Mouse (Mus musculus): ENCODE results near the gene Runx1. TPM values are rescaled to one million over a fixed set of nuclear protein-coding genes. Genes with fewer than 3 reads are reported as not detected.

The Runx1 gene
- polyA plus RNA-seq, 1 experiment: 38.8 TPM

DNA sequence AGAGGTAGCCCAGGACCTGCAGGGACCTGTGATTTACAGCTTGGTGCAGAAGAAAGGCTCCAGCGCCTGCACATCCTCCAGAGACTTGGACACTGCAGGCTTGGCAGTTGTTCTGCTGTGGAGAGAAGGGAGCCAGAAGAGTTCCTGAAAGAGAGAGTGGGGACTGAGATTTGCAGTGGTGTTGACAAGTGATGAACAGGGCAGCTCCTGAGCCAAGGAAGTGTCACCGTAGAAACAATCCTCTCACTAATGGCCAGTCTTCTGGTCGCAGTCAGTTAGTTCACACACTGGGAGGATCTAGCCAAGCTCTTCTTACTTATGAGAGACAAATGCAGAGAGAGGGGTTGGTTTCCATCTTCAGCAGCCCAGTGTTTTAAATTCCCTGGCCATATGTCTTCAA is 24.5 kb upstream of the Runx1 start:
- Histone ChIP-seq H3K4me3 (no peak overlapping the region), H3K27me3 (ENCODE audit: control insufficient read depth, insufficient read depth, insufficient read length) (no peaks in the 10 kb centered on the region), H3ac (ENCODE audit: control insufficient read depth, insufficient read length) (no peak overlapping the region), H3K79me2 (ENCODE audit: control insufficient read depth, insufficient read depth) (no peaks in the 10 kb centered on the region), H3K36me3 (ENCODE audit: control insufficient read depth, insufficient read depth) (no peaks in the 10 kb centered on the region), H3K4me2 (ENCODE audit: low read depth) (no peak overlapping the region)
- TF ChIP-seq CEBPB (IDR thresholded peaks at IDR 0.05; ENCODE audit: insufficient read depth, poor library complexity, severe bottlenecking): no peak
- TF ChIP-seq POLR2A (IDR thresholded peaks at IDR 0.05; ENCODE audit: insufficient read length, low read depth): no peak
- TF ChIP-seq TCF3 (IDR thresholded peaks at IDR 0.05; ENCODE audit: insufficient read length, low read depth): no peak
- TF ChIP-seq E2F4 (IDR thresholded peaks at IDR 0.05; ENCODE audit: insufficient read depth): no peak
- no peak for TF ChIP-seq MYOG (IDR thresholded peaks at IDR 0.05; ENCODE audit: control insufficient read depth in 1 of 3, insufficient read depth in 1 of 3, insufficient read length in 2 of 3, low read depth in 2 of 3)
- no peak for TF ChIP-seq REST (IDR thresholded peaks at IDR 0.05; ENCODE audit: insufficient read depth, insufficient read length)
- TF ChIP-seq USF1 (IDR thresholded peaks at IDR 0.05; ENCODE audit: low read depth): no peak
- TF ChIP-seq SRF (IDR thresholded peaks at IDR 0.05; ENCODE audit: control insufficient read depth, insufficient read length, low read depth): no peak
- TF ChIP-seq TCF12 (IDR thresholded peaks at IDR 0.05; ENCODE audit: insufficient read depth, poor library complexity, severe bottlenecking): no peak
- TF ChIP-seq MAX (IDR thresholded peaks at IDR 0.05; ENCODE audit: low read depth): no peak
- TF ChIP-seq POLR2AphosphoS2 (IDR thresholded peaks at IDR 0.05; ENCODE audit: insufficient read length, low read depth): no peak
- TF ChIP-seq MYOD1 (IDR thresholded peaks at IDR 0.05; ENCODE audit: control insufficient read depth in 1 of 3, insufficient read length in 2 of 3, low read depth in 2 of 3): no peak

GRCm38 (mm10) chr16:92847762-92848300 is 21.9 kb upstream of the Runx1 start:
- Histone ChIP-seq H3K79me2 (ENCODE audit: control insufficient read depth, insufficient read depth) (no peaks in the 10 kb centered on the region), H3K36me3 (ENCODE audit: control insufficient read depth, insufficient read depth) (no peaks in the 10 kb centered on the region), H3K27me3 (ENCODE audit: control insufficient read depth, insufficient read depth, insufficient read length) (no peaks in the 10 kb centered on the region), H3K4me2 (ENCODE audit: low read depth) (no peak overlapping the region), H3ac (ENCODE audit: control insufficient read depth, insufficient read length) (no peak overlapping the region), H3K4me3 (no peak overlapping the region)
- TF ChIP-seq POLR2AphosphoS2 (IDR thresholded peaks at IDR 0.05; ENCODE audit: insufficient read length, low read depth) (no peak), MYOG (IDR thresholded peaks at IDR 0.05; ENCODE audit: control insufficient read depth in 1 of 3, insufficient read depth in 1 of 3, insufficient read length in 2 of 3, low read depth in 2 of 3) (no peak), CEBPB (IDR thresholded peaks at IDR 0.05; ENCODE audit: insufficient read depth, poor library complexity, severe bottlenecking) (no peak), TCF12 (IDR thresholded peaks at IDR 0.05; ENCODE audit: insufficient read depth, poor library complexity, severe bottlenecking) (no peak), USF1 (IDR thresholded peaks at IDR 0.05; ENCODE audit: low read depth) (no peak), MAX (IDR thresholded peaks at IDR 0.05; ENCODE audit: low read depth) (no peak), MYOD1 (IDR thresholded peaks at IDR 0.05; ENCODE audit: control insufficient read depth in 1 of 3, insufficient read length in 2 of 3, low read depth in 2 of 3) (no peak), E2F4 (IDR thresholded peaks at IDR 0.05; ENCODE audit: insufficient read depth) (no peak), POLR2A (IDR thresholded peaks at IDR 0.05; ENCODE audit: insufficient read length, low read depth) (no peak)

DNA sequence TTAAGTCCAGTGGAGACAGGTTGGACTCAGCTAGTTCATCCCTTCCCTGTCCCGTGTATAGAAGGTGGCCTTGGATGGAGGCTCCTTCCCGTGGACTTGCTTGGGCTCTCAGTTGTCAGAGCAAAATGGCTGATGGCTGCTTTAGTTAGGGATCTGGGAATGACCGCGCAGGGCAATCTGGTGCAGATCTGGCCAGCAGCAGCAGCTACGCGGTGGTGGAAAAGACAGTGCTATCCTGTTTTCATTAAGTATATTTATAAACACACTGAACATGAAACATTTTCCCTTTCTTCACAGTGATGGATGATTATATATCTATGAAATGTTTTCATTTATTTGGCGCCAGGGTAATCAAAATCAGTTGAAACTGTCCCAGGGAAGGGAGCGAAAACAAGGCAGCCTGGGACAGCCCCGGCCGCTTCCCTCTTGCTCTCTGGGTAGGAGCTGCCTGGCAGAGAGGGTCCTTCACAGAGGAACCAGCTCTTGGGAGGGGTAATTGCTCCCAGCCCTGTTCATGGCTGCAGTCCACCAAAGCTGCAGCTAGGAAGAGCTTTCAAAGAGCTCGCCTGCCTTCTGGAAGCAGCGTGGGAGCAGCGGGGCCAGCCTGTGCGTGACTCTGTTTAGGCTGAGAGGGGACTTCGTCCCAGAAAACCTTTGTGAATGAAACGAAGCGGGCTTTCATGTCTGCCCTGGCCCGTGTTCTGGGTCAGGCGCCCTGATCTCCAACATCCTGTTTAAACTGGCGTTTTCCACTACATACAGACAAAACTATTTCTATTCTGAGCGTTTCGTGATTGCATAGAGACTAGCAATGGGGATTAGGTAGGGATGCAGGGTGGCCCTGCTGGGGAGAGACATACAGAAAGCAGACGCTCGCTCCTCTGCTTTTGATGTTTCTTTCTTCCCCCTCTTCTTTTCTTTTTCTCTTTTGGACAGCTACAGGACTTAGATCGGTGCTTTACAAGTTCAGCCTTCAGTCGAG is 19.6 kb upstream of the Runx1 start:
- TF ChIP-seq REST (IDR thresholded peaks at IDR 0.05; ENCODE audit: insufficient read depth, insufficient read length): no peak
- no peak for TF ChIP-seq MYOD1 (IDR thresholded peaks at IDR 0.05; ENCODE audit: control insufficient read depth in 1 of 3, insufficient read length in 2 of 3, low read depth in 2 of 3)
- TF ChIP-seq POLR2A (IDR thresholded peaks at IDR 0.05; ENCODE audit: insufficient read length, low read depth): no peak
- Histone ChIP-seq H3K27me3 (ENCODE audit: control insufficient read depth, insufficient read depth, insufficient read length) (no peaks in the 10 kb centered on the region), H3K79me2 (ENCODE audit: control insufficient read depth, insufficient read depth) (no peaks in the 10 kb centered on the region), H3ac (ENCODE audit: control insufficient read depth, insufficient read length) (no peak overlapping the region), H3K4me2 (ENCODE audit: low read depth) (no peak overlapping the region), H3K4me3 (no peak overlapping the region), H3K36me3 (ENCODE audit: control insufficient read depth, insufficient read depth) (no peaks in the 10 kb centered on the region)

GRCm38 (mm10) chr16:92838709-92839108 is 12.8 kb upstream of the Runx1 start:
- Histone ChIP-seq H3ac (ENCODE audit: control insufficient read depth, insufficient read length) (no peak overlapping the region), H3K27me3 (ENCODE audit: control insufficient read depth, insufficient read depth, insufficient read length) (no peaks in the 10 kb centered on the region), H3K36me3 (ENCODE audit: control insufficient read depth, insufficient read depth) (no peaks in the 10 kb centered on the region), H3K4me2 (ENCODE audit: low read depth) (no peak overlapping the region), H3K4me3 (no peak overlapping the region), H3K79me2 (ENCODE audit: control insufficient read depth, insufficient read depth) (no peaks in the 10 kb centered on the region)
- TF ChIP-seq MYOD1 (IDR thresholded peaks at IDR 0.05; ENCODE audit: control insufficient read depth in 1 of 3, insufficient read length in 2 of 3, low read depth in 2 of 3) (no peak), REST (IDR thresholded peaks at IDR 0.05; ENCODE audit: insufficient read depth, insufficient read length) (no peak), POLR2A (IDR thresholded peaks at IDR 0.05; ENCODE audit: insufficient read length, low read depth) (no peak), TCF3 (IDR thresholded peaks at IDR 0.05; ENCODE audit: insufficient read length, low read depth) (no peak), SRF (IDR thresholded peaks at IDR 0.05; ENCODE audit: control insufficient read depth, insufficient read length, low read depth) (no peak), E2F4 (IDR thresholded peaks at IDR 0.05; ENCODE audit: insufficient read depth) (no peak), MAX (IDR thresholded peaks at IDR 0.05; ENCODE audit: low read depth) (no peak), TCF12 (IDR thresholded peaks at IDR 0.05; ENCODE audit: insufficient read depth, poor library complexity, severe bottlenecking) (no peak), USF1 (IDR thresholded peaks at IDR 0.05; ENCODE audit: low read depth) (no peak), POLR2AphosphoS2 (IDR thresholded peaks at IDR 0.05; ENCODE audit: insufficient read length, low read depth) (no peak), MYOG (IDR thresholded peaks at IDR 0.05; ENCODE audit: control insufficient read depth in 1 of 3, insufficient read depth in 1 of 3, insufficient read length in 2 of 3, low read depth in 2 of 3) (no peak), CEBPB (IDR thresholded peaks at IDR 0.05; ENCODE audit: insufficient read depth, poor library complexity, severe bottlenecking) (no peak)

Data from myocyte (in vitro differentiated cells).